Mouse (Mus musculus) hindbrain, embryonic 16.5 days (tissue): ENCODE results near the gene Ddah2. TPM values are rescaled to one million over a fixed set of nuclear protein-coding genes. Genes with fewer than 3 reads are reported as not detected.

Source experiments
- ATAC-seq: fragments of 200-750 bp; cut with Nextera tagmentation; 2 replicates; pipeline ENCODE4 v1.8.0; 2017; ENCODE audit warnings: moderate TSS enrichment, moderate library complexity
- H3K27ac ChIP-seq: fragments of 300-500 bp; sonication (generic); 2 replicates; pipeline ENCODE4 v1.5.1; 2014; ENCODE audit warnings: low read depth, mild to moderate bottlenecking, control low read depth, low read length, moderate library complexity
- H3K27me3 ChIP-seq: fragments of 300-500 bp; sonication (generic); replicated peaks from 2 replicates; pipeline ENCODE4 v1.6.1; 2014; ENCODE audit warnings: low read length; ENCODE audit not compliant: control insufficient read depth, insufficient read depth
- H3K36me3 ChIP-seq: fragments of 300-500 bp; sonication (generic); 2 replicates; pipeline ENCODE4 v1.6.1; 2014; ENCODE audit warnings: mild to moderate bottlenecking, low read length, moderate library complexity, mixed read lengths; ENCODE audit not compliant: control insufficient read depth, insufficient read depth
- H3K4me1 ChIP-seq: fragments of 300-500 bp; sonication (generic); 2 replicates; pipeline ENCODE4 v1.6.1; 2014; ENCODE audit warnings: low read depth, low read length; ENCODE audit not compliant: control insufficient read depth, insufficient read depth
- H3K4me2 ChIP-seq: fragments of 300-500 bp; sonication (generic); 2 replicates; pipeline ENCODE4 v1.6.1; 2014; ENCODE audit warnings: mild to moderate bottlenecking, low read length, control low read depth, moderate library complexity
- H3K4me3 ChIP-seq: fragments of 300-500 bp; sonication (generic); 2 replicates; pipeline ENCODE4 v1.5.1; 2014; ENCODE audit warnings: mild to moderate bottlenecking, low read length, control low read depth, moderate library complexity
- H3K9ac ChIP-seq: fragments of 300-500 bp; sonication (generic); 2 replicates; pipeline ENCODE4 v1.6.1; 2014; ENCODE audit warnings: low read depth, mild to moderate bottlenecking, control low read depth, low read length, moderate library complexity
- H3K9me3 ChIP-seq: fragments of 300-500 bp; sonication (generic); 2 replicates; pipeline ENCODE4 v1.6.1; 2014; ENCODE audit warnings: mild to moderate bottlenecking, low read length, moderate library complexity; ENCODE audit not compliant: control insufficient read depth
- WGBS: fragments of 180-500 bp; shearing (Covaris S2); extraction: QIAGEN DNeasy Blood & Tissue Kit; methylation state at CpG from one replicate; pipeline ENCODE4 v1.1.7; 2014; 5-methylcytosine and 5-hydroxymethylcytosine counted together
- polyA plus RNA-seq: library from polyadenylated mRNA; unstranded; fragments of >200 nt; fragmentation: Nextera tagmentation; extraction: Ambion mirVana; gene quantifications from 2 replicates; pipeline ENCODE4 v1.2.1, GENCODE M21; 2015

Ddah2 gene
- polyA plus RNA-seq, 1 experiment from 2014 or later, result 363 TPM

GRCm38 (mm10) chr17:35024261-35024660 is 34.6 kb upstream of the Ddah2 start:
- Histone ChIP-seq H3K9me3 (no peaks in the 10 kb centered on the region), H3K4me1 (peaks cover 11% of the 10 kb centered on the region), H3K36me3 (no peaks in the 10 kb centered on the region), H3K27ac (no peak overlapping the region), H3K4me3 (no peak overlapping the region), H3K9ac (no peak overlapping the region), H3K27me3 (no peaks in the 10 kb centered on the region), H3K4me2 (no peak overlapping the region)
- WGBS, result 75% methylated on average over 13 of the region's 13 CpGs
- ATAC-seq, result no peak

- no peak for ATAC-seq
- no peaks in the 10 kb centered on the region for H3K27me3 ChIP-seq
These were observed 33.9 kb upstream of the Ddah2 start for GRCm38 (mm10) chr17:35024691-35025488.

GRCm38 (mm10) chr17:35026206-35026605 is 32.6 kb upstream of the Ddah2 start:
- Histone ChIP-seq H3K27me3 (no peaks in the 10 kb centered on the region), H3K4me3 (no peak overlapping the region), H3K9ac (no peak overlapping the region), H3K4me1 (peaks cover 15% of the 10 kb centered on the region), H3K27ac (no peak overlapping the region; the same call in 1 of the 2 replicates), H3K36me3 (no peaks in the 10 kb centered on the region), H3K9me3 (no peaks in the 10 kb centered on the region), H3K4me2 (no peak overlapping the region)
- WGBS, result 73% methylated on average over 5 of the region's 5 CpGs
- ATAC-seq, result no peak

More at GRCm38 (mm10) chr17:35024691-35025488, 33.9 kb upstream of the Ddah2 start:
- WGBS, result 59% methylated on average over 7 of the region's 10 CpGs
- Histone ChIP-seq H3K4me3 (no peak overlapping the region), H3K36me3 (no peaks in the 10 kb centered on the region), H3K4me1 (peaks cover 13% of the 10 kb centered on the region), H3K27ac (no peak overlapping the region), H3K9me3 (no peaks in the 10 kb centered on the region), H3K9ac (no peak overlapping the region), H3K4me2 (no peak overlapping the region)

DNA sequence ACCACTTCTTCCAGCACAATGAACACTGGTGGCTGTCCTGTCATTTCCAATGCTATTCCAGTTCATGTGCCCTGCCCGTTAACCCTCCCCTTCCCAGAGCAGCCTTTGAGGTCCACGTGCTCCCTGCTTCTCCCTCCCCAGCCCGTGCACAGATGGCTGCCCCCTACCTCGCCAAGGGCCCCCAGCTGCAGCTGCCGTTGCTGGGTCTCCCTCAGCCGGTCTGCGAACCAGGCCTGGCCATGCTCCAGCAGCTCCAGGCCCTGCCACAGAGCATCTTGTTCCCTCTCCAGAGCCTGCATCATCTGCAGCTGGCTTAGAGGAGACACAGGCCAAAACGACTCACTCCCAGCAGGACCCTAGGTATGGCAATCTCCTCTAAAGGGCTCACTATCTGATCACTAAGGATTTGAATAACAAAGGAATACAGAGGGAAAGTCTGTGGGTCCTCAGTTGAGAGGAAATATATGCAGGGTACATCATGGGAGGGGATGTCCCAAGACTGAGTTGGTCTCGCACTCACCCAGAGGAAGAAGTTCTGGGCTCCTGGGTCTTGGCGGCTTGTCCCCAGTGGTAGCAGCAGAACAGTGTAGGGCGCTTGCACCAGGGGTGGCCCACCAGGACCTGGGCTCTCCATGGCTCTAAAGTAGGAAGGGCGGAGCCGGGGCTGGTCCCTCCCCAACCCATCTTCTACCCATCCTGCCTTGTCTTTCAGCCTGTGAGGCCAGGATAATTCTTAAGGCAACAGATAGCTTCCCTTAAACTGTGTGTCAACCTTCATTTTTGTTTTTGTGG is 31.4 kb upstream of the Ddah2 start, which contains the start of gene Sapcd1:
TSS of gene Sapcd1 (minus strand) at position 740 of the 792 bp plus-strand sequence.
- no peaks in the 10 kb centered on the region for H3K9me3 ChIP-seq
- peak; percentile 67 for ATAC-seq
- H3K4me2 ChIP-seq, result peak within 1 kb of the TSS; percentile 12
- H3K27ac ChIP-seq, result peak within 1 kb of the TSS; percentile 59
- peaks cover 10% of the 10 kb centered on the region for H3K4me1 ChIP-seq
- H3K36me3 ChIP-seq, result no peaks in the 10 kb centered on the region
- 33% methylated on average over 13 of the region's 13 CpGs for WGBS
- no peak within 1 kb of the TSS for H3K4me3 ChIP-seq
- H3K9ac ChIP-seq, result no peak within 1 kb of the TSS
- no peaks in the 10 kb centered on the region for H3K27me3 ChIP-seq

DNA sequence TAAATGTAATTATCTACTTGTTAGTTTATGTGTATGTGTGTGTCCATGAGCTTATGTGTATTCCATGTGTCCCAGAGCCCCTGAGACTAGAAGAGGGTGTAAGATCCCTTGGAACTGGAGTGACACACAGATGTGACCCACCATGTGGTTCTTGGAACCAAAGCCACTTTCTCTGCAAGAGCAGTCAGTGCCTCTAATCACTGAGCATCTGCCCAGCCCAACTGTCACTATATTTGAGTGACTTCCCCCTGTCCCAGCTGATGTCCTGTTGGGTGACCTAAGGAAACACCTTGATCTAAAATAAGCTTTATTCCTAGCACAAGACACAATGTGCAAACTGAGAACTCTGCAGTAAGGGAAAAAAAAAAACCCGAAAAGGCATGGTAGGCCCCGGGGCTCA is 30.5 kb upstream of the Ddah2 start:
- WGBS, result 94% methylated on average over 2 of the region's 2 CpGs
- H3K27ac ChIP-seq, result no peak overlapping the region

GRCm38 (mm10) chr17:35029691-35030532 is 28.9 kb upstream of the Ddah2 start:
- peak overlapping the region; percentile 36 for H3K9ac ChIP-seq

More for the DNA sequence above, 30.5 kb upstream of the Ddah2 start:
- Histone ChIP-seq H3K27me3 (no peaks in the 10 kb centered on the region), H3K9me3 (no peaks in the 10 kb centered on the region), H3K4me3 (no peak overlapping the region), H3K4me2 (no peak overlapping the region), H3K36me3 (no peaks in the 10 kb centered on the region), H3K9ac (no peak overlapping the region), H3K4me1 (peaks cover 10% of the 10 kb centered on the region)
- no peak for ATAC-seq

GRCm38 (mm10) chr17:35031272-35031671 is 27.6 kb upstream of the Ddah2 start:
- H3K4me1 ChIP-seq, result peaks cover 10% of the 10 kb centered on the region
- H3K4me3 ChIP-seq, result no peak overlapping the region
- no peak overlapping the region for H3K9ac ChIP-seq
- no peaks in the 10 kb centered on the region for H3K27me3 ChIP-seq
- WGBS, result 92% methylated on average over 11 of the region's 11 CpGs
- H3K4me2 ChIP-seq, result no peak overlapping the region
- no peak for ATAC-seq
- H3K36me3 ChIP-seq, result no peaks in the 10 kb centered on the region
- H3K27ac ChIP-seq, result no peak overlapping the region
- no peaks in the 10 kb centered on the region for H3K9me3 ChIP-seq

More at GRCm38 (mm10) chr17:35029691-35030532, 28.9 kb upstream of the Ddah2 start:
- H3K9me3 ChIP-seq, result no peaks in the 10 kb centered on the region
- H3K27ac ChIP-seq, result no peak overlapping the region
- peaks cover 10% of the 10 kb centered on the region for H3K4me1 ChIP-seq
- H3K36me3 ChIP-seq, result no peaks in the 10 kb centered on the region
- peak overlapping the region; percentile 8; the same call in 1 of the 2 replicates for H3K4me3 ChIP-seq
- H3K27me3 ChIP-seq, result no peaks in the 10 kb centered on the region
- 23% methylated on average over 19 of the region's 19 CpGs for WGBS
- peak overlapping the region; percentile 45 for H3K4me2 ChIP-seq
- peak; percentile 53 for ATAC-seq

- Histone ChIP-seq H3K36me3 (no peaks in the 10 kb centered on the region), H3K9ac (no peak overlapping the region), H3K4me3 (no peak overlapping the region), H3K27ac (no peak overlapping the region), H3K4me2 (no peak overlapping the region), H3K27me3 (no peaks in the 10 kb centered on the region), H3K4me1 (peaks cover 10% of the 10 kb centered on the region), H3K9me3 (no peaks in the 10 kb centered on the region)
- no peak for ATAC-seq
- 90% methylated on average over 7 of the region's 7 CpGs for WGBS
These were observed 27.0 kb upstream of the Ddah2 start for GRCm38 (mm10) chr17:35031880-35032279.
